Mouse (Mus musculus): ENCODE measurements around the gene Pom121.

DNA sequence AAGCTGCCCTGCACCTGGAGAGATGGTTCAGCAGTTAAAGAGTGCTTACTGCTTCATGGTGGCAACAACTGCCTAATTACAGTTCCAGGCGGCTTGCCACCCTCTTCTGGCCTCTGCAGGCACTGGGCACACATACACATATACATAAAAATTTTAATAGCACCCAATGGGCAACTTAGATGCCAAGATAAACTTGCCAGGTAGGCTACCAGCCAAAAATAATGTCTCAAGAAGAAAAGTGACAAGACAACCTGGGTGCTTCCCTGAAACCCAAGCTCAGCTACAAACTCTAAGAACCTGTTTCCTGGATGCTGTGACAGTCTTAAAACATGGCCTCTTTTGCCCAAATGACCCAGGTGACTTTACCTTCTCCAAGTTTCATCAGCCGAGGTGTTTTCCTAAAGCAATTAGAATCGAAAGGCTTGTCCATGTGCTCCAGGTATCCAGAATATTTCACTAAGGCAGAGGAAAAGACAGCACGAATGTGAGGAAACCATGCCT, 46.8 kb downstream of the Pom121 start:
- no peak for TF ChIP-seq GATA1 (IDR thresholded peaks at IDR 0.05; ENCODE audit: borderline replicate concordance, low read length)
- TF ChIP-seq FLI1 (IDR thresholded peaks at IDR 0.05; ENCODE audit: low read length), result no peak
